Mouse (Mus musculus): Measurements from ENCODE around the gene Eml4.

The Eml4 gene

DNA sequence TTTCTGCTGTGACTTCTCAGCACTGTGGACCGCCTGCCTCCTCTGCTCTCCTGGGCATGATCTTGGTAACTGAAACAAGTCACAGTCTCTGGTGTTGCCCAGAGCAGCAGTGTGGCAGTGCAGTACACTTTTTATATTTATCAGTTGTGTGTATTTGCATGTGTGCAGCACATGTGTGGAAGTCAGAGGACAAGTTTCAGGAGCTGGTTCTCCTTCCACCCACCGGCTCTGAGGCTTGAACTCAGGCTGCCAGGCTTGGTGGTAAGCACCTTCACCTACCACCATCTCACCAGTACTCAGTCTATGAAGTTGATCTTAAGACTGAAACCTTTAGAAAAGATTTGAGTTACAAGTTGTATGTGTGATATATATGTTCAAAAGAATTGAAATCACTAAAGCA lies 28.6 kb downstream of the Eml4 start:
- no peak for DNase-seq (ENCODE audit: extremely low read depth, low read depth)

DNA sequence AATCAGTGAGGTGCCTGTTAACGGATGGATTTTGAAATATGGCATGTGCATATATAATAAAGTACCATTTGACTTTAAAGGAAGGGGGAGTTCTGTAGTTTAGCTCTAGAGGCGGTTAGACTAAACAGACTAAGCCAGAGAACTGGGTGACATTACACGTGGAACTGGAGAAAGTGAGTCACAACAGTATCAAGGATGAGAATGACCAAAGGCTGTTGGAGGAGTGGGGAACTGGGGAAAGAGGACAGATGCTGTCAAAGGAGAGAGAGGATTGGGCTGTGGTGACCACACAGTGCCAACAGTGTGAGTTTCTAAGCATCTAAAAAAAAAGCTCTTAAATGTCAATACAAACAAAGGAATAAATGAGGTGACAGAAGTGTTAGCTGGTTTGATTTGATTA lies 29.1 kb downstream of the Eml4 start:
- DNase-seq (ENCODE audit: extremely low read depth, low read depth), result no peak

DNA sequence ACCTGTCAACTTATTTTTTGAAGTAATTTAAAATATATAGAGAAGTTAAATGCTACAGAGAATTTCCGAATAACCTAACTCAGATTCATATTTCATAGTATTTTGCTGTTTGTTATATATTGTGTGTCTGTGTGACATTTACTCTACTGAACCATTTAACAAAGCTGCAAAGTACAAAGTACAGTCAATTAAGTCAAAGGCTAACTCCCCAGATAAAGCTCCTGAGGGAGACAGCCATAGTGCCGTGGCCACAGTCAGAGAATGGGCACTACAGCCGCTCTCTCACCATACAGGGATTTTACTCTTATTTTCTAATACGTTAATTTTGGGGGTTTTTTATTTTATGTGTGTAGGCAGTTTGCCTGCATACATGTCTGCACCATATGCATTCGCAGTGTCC lies 32.0 kb downstream of the Eml4 start:
- DNase-seq (ENCODE audit: extremely low read depth, low read depth), result no peak

DNA sequence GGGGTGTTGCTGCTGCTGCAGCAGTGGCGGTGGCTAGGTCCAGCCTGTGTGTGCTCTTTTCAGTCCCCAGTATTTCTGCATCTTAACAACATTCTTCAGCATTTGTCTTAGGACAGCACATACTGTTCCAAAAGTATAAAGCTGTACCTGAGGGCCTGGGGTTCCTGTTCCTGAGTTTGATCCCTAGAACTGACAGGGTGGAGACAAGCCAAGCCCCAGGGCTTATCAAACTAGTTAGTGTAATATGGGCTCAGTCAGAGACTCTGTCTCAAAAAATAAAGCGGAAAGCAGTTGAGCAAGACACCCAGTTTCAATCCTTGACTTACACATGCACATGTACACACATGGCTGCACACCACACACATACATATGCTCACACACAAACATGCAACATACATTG lies 34.2 kb downstream of the Eml4 start:
- DNase-seq (ENCODE audit: extremely low read depth, low read depth), result no peak

DNA sequence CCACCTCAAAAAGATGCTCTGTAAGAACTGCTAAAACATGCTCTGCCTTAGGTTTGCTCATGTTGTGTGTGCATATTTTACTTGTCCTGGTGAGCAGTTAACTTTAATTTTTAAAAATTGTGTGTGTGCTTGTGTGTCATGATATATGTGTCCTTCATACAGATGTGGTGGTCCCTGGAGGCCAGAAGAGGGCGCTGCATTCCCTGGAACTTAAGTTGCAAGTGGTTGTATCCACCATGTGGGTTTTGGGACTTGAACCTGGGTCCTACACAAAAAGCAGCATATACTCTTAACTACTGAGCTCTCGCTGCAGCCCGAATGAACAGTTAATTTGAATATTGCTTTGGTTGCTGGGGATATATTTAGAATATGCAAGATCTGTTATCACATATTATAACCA lies 36.4 kb downstream of the Eml4 start:
- no peak for DNase-seq (ENCODE audit: extremely low read depth, low read depth)

DNA sequence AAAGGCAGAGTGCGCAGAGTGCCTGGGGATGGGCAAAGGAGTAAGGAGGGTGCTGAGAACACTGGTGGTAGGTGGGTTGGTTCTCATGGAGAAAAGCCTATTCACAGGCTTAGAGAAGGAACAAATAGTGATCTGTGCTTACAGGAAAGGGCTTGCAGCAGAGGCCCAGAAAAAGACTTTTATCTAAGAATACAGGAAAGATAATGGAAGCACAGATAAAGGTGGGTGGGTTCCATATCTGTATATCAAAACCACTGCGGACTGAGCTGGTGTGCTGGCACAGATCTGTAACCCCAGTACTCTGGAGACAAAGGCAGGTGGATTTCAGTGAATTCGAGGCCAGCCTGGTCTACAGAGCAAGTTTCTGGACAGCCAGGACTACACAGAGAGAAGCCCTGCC lies 43.3 kb downstream of the Eml4 start:
- no peak for DNase-seq (ENCODE audit: extremely low read depth, low read depth)

DNA sequence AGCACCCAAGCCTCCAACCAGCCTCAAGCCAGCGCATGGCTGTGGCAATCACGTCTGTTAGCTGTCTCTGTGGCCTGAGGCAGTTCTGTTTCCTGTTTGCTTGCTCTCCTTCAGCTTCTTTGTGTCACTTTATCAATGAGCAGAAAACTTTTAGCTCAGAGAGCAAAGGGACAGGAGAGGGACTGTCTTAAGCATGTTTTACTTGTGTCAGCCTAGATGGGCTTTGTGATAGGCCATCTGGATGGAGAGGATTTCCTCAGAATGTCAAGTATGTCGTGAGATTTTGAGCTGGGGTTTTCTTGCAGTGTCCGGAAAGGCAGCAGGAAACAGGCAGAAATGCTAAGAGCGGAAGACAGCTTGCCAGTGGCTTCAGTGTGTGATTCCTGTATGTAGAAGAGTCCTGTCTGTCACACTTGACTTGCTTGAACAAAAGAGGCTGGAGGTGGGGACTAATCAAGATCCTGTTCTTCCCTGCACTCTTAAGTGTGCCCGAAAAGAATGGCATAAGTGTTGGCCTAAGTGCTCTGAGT lies 46.9 kb downstream of the Eml4 start:
- no peak for DNase-seq (ENCODE audit: extremely low read depth, low read depth)

DNA sequence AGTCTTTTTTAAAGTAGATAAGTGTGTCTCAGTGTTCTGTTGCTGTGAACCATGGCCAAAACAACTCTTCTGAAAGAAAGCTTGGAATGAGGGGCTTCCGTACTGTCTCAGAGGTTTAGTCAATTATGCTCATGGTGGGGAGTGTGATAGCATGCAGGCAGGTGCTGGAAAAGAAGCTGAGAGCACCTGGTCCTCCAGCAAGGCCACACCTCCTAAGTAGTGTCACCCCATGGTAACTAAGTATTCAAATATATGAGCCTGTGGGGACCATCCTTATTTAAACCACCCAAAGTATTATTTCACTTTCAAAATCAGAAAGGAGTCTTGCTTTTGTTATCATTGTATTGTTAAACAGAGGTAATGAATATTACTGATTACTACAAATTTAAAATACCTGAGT lies 48.0 kb downstream of the Eml4 start:
- no peak for DNase-seq (ENCODE audit: extremely low read depth, low read depth)

DNA sequence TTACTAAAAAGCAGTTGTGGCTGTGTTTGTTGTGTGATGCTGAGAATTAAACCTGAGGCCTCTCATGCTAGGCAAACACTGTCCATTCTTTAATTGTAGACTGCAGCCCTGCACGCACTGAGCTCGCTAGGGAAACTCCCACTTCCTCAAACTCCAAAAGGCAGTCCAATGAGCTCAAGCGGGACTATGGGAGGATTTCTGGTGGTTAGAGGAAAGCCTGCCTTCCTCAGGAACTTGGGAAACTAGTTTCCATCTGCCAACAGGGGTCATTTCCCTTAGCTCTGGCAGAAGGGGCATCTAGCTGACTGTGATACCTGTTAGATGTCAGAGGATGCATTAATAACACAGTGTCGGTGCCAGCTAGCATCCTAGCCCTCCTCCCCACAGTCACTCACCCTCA lies 79.9 kb downstream of the Eml4 start:
- no peak for DNase-seq (ENCODE audit: extremely low read depth, low read depth)

DNA sequence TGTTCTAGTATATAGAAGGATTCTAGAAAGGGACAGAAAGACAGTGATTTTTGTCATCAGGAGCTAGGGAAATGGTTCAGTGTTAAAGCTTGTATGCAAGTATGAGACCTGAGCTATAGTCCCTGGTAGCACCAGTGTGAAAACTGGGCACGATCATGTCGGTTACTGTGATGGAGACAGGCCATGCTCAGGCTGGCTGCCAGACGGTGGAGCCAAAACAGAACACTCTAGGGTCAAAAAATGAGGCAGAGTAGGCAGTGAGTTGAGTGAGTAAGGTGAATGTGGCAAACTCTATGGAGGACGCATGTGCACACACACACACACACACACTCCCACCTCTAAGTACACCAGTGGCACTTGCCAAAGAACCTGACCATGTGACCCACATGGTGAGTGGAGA lies 92.7 kb downstream of the Eml4 start:
- DNase-seq (ENCODE audit: extremely low read depth, low read depth), result no peak

DNA sequence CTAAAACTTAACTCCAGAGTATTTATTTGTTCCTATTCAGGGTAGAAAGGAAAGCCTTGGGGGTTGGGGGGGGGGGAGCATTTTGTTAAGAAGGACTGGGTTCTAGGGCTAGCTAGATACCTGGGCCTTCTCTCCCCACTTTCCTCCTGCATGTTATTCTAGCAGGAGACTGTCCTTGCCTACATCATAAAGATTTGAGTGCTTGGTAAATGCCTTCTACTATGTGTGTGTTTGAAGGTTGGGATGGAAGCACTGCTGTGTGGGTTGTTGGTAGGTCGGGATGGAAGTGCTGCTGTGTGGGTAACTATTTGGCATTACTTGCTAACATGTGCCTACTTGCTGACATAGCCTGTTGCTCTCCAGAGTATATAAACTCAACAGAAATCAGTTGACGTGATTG lies 98.9 kb downstream of the Eml4 start:
- no peak for DNase-seq (ENCODE audit: extremely low read depth, low read depth)

DNA sequence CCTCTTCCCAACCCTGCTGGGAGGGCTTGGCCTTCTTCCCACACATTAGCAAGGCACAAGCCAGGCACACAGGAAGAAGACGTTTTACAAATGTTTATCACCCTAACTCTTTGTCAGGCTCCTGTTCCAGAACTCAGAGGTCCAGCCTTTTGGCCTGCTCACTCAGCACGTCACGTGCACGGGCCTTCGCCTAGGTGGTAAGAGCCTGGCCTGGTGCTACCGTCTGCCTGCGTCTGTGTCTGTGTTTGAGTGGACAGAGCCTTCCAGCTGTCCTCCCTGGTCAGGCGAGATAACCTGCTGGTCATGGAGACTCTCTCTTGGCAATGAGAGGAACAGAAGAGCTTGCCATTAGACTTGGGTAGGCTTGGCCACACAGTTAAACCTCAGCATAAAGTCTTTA lies 100.6 kb downstream of the Eml4 start:
- no peak for DNase-seq (ENCODE audit: extremely low read depth, low read depth)

DNA sequence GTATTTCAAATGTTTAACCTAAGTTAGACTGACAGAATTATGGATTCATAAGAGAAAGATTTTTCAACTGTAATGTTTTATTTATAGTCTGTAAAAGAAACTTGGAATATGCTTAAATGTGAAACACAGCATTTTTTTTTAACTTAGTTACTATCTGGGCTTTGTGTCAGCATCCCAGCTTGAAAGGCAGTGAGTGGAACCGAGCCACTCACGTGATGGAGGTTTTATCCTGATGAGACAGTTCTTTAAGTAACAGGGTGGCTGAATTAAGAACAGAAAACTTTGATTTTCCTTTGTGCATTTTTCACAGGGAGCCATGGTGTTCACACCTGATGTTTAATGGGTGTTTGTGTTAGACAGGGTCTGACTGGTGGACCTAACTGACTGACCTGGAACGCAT lies 101.1 kb downstream of the Eml4 start:
- DNase-seq (ENCODE audit: extremely low read depth, low read depth), result no peak

DNA sequence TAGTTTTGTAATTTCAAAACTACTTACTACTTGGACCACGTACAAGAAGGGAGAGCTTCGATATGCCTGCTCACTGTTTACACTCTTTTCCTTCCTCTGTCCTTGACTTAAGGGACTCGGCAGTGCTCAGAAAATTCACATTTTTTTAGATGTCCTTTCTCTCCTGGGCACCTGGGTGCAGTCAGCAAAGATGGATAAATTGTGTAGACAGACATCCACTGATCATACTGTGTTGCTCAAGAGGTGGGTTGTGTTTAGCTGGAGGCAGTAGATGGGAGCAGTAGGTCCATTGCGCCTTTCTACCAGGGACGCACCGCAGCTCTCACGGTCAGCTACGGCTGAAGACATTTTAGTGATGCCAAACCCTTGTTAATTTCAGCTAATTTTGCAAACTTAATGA lies 101.7 kb downstream of the Eml4 start:
- no peak for DNase-seq (ENCODE audit: extremely low read depth, low read depth)

DNA sequence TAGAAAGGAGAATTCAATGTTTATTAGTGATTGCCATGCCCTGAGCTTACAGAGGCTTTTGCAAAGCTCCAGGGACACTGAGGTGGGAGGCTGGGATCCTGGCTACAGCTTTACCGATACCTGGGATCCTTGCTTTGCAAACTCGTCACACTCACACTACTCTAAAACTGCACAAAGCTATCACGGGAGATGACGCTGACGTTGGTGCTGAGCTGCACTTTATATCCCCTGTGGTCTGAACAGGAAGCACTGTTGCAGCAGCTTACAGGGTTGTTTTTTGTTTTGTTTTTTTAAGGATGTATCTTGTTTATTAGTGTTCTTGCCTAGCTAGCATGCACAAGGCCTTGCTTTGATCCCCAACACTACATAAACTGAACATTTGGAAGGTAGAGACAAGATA lies 102.9 kb downstream of the Eml4 start:
- DNase-seq (ENCODE audit: extremely low read depth, low read depth), result no peak

DNA sequence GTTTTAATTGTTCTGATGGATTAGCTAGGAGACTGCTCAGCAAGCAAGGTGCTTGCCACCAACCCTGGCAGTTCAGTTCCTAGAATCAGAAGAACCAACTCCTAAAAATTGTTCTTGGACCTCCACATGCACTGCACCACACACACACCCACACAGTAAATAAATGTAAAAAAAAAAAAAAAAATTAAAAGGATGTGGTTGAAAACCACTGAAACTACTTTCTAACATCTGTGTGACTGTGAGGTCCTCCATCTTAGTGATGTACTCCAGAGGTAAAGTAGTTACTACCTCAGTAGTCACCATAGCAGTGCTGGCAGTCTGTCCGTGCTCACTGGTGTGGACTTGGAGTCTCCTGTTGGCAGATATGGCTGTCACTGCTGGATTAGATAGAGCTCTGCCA lies 106.5 kb downstream of the Eml4 start:
- DNase-seq (ENCODE audit: extremely low read depth, low read depth), result no peak

DNA sequence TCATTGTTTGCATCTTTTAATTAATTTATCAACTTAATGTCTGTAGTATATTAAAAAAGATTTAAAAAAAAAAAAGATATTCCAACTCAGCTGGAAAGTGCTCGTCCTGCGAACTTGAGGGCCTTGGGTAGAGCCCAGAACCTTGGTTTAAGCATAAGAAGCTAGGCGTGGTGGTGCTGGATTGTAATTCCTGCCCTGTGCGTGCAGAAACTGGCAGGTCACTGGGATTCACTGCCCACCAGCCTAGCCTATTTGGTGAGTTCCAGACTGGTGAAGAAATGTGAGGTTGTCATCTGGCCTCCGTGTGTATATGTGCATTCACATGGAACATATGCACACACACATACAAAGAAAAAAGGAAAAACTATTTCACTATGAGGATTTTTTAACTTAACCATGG lies 115.2 kb downstream of the Eml4 start:
- DNase-seq (ENCODE audit: extremely low read depth, low read depth), result no peak

DNA sequence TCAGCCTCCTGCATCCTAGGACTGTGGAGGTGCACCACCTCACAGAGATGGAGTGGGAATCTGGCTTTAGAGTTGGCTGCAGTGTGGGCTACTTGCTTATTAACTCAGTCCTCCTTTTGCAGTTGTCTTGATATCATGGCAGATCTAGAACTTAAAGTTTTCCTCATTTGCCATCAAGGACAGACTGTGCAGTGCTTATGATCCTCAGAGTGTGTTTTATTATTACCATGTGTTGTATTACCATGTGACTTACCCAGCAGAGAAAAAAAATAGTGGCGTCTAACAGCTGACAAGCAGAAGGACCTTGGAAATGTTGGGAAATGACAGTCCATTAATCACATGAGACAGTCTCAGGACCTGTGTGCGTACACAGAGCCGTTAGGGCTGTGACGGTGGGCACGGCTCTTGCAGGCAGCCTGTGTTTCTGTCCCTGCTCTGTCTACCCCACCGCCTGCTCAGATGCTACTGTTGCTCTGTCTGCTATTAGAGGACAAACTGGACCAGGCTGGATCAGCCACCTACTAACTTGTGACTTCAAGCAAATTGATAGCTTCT lies 116.0 kb downstream of the Eml4 start:
- DNase-seq (ENCODE audit: extremely low read depth, low read depth), result no peak

DNA sequence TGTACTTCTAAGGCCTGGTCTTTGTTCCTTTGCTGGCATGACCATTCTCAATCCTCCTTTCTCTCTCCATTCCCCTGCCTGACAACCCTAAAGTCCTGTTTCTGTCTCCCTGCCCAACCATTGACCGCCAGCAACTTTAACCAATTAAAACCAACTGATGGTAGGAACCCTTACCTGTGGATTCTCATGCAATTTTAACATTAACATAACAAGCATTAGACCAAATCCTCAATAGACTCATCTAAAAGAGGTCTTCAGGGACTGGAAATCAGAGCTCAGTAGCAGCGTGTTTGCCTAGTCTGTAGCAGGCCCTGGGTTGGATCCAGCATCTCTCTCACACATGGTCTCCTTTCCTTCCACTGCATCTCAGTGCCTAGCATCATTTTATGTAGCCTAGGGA lies 118.9 kb downstream of the Eml4 start:
- no peak for DNase-seq (ENCODE audit: extremely low read depth, low read depth)

DNA sequence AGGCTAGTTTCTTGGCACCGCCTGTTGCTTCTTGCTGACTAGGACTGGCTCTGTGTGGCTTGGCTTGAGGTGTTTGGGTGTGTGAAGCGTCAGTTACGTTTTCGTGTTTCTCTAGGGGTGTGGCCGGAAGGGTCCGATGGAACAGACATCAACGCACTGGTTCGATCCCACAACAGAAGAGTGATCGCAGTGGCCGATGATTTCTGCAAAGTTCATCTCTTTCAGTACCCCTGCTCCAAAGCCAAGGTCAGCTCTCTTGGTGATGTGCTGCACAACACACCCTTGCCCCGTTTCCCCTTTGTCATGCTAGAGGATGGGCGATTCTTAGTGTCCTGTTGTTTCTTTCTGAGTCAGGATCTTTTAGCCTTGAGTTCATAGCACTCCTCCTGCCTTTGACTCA lies 126.4 kb downstream of the Eml4 start:
- no peak for DNase-seq (ENCODE audit: extremely low read depth, low read depth)

DNA sequence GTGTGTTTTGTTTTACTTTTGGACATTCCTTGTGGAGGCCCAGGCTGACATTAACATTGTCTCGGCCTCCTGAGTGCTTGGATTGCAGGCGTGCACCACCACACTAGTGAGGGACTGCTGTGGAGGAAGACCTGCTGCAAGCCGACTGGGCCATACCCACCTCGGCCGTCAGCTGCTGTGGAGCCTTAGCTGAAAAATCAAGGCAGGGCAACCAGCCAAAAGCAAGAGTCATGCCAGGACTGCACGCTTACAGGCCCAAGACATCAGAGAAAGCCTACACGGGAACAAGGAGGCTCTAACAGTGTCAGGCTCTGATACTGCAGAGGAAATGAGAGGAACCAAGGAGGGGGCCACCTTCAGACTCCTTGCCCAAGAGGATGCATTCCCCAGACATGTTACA lies 130.8 kb downstream of the Eml4 start:
- no peak for DNase-seq (ENCODE audit: extremely low read depth, low read depth)

DNA sequence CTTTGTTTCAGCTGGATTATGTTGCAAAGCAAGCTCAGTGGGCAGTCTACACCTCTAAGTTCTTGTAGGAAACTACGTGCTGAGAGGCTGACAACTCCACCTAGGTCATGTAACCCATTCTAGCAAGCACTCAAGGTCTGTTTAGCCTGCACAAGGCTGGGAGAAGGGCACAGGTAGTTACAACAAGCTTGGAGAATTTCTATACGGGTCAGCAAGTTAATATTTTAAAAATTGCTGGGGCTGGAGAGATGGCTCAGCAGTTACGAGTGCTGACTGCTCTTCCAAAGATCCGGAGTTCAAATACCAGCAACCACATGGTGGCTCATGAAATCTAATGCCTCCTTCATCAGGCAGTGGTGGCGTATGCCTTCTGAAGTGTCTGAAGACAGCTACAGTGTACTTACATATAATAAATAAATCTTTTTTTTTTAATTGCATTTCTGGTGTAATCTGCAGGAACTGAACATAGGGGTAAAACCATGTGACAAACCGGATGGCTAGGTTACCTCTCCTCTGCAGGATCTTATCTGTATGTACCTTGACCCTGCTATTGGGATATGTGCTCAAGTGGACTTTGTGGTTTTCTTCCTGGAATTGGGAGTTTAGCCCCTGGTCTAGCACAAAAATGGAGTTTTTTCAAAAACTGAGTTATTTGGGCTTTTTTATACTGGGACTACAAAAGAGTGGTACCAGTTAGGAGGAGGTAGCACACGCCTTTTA lies 132.2 kb downstream of the Eml4 start:
- DNase-seq (ENCODE audit: extremely low read depth, low read depth), result no peak

DNA sequence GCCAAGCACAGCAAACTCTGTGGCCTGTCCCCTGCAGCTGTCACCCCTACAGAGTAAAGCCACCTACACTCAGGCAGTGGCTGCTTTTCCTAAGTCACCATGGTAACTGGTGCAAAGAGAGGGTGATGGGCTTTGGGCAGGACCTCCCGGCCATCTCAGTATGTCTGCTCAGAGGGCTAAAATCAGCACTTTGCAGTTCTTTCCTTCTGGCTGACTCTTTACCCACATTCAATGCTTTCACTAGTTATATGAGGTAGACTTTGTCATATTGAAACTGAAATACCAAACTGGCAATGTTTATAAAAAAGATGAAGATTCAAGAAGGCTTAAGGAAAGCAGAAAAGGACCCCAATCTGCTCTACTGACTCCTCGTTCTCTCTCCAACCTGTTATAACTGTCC lies 133.1 kb downstream of the Eml4 start:
- no peak for DNase-seq (ENCODE audit: extremely low read depth, low read depth)

DNA sequence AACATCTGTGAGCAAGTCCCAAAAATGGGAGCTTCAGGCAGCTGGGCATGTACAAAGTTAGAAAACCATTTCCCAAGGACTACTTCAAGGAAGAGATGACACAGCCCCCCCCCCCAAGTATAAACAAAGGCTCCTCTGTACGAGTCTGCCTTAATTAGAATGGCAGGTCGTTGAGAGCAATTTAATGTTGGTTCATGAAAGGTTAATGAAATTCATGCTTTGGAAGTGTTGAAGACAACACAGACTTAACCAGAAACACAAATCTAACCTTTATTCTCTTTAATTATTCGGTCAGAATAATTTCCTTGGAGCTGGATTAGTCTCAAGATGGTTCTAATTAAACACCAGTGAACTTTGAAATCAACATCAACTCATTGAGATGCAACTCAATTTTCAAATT lies 137.0 kb downstream of the Eml4 start:
- no peak for DNase-seq (ENCODE audit: extremely low read depth, low read depth)

Measured in MEL-GATA-1-ER (cell line).